Mouse (Mus musculus): ENCODE measurements around the gene Gm17720.

DNA sequence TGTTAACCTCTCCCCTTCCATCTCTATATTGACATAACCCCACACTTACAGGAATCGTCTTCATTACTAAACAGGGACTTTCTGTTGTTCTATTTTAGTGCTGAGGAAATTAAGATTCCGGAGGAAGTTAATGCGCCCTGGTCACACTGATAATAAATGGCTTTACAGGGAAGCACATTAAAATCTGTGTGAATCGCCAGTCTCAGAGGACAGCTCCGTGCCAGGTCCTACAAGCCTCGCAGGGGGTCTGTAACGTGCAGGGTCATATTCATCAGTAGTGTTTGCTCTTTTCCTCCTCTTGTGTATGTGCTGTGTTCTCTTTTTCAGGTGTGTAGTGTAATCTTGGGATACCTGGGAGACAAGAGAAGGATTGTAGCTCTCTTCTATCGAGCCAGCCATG is 44.3 kb downstream of the Gm17720 start:
- TF ChIP-seq GATA1 (IDR thresholded peaks at IDR 0.05; ENCODE audit: low read length) (no peak), TAL1 (IDR thresholded peaks at IDR 0.05; ENCODE audit: low read length) (no peak)

All from erythroblast, embryonic 14.5 days (primary cell).